Mouse (Mus musculus): Measurements from ENCODE around the gene Tprg. TPM values are rescaled to one million over a fixed set of nuclear protein-coding genes. Genes with fewer than 3 reads are reported as not detected.

Tprg gene
- polyA plus RNA-seq, 1 experiment from 2014 or later: not detected

DNA sequence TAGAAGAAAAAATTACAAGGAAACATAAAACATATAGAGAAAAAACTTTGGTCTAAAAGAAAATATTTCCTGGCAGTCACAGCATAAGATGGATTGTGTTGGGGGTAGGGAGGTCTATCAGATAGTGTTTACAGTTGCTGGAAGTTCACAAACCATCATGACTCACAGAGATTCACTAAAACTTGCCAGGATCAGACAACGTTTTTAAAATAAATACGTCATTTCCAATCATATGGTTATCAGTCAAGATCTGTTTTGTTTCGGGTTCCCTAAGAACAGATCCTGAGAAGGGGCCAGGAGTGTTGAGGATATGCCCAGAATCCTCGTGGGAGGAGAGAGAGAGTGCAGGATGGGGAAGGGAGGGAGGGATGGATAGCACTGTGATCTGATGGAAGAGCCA is 18.3 kb upstream of the Tprg start:
- Histone ChIP-seq H3K4me1 (no peaks in the 10 kb centered on the region), H3K27ac (no peak overlapping the region), H3K27me3 (peaks cover 20% of the 10 kb centered on the region), H3K9ac (no peak overlapping the region), H3K4me2 (no peak overlapping the region), H3K4me3 (replicated peaks) (no peak overlapping the region), H3K9me3 (replicated peaks) (no peaks in the 10 kb centered on the region), H3K36me3 (no peaks in the 10 kb centered on the region)
- no peak for ATAC-seq (replicated peaks; ENCODE audit: low FRiP score)
- WGBS: 49% methylated on average over 4 of the region's 4 CpGs

DNA sequence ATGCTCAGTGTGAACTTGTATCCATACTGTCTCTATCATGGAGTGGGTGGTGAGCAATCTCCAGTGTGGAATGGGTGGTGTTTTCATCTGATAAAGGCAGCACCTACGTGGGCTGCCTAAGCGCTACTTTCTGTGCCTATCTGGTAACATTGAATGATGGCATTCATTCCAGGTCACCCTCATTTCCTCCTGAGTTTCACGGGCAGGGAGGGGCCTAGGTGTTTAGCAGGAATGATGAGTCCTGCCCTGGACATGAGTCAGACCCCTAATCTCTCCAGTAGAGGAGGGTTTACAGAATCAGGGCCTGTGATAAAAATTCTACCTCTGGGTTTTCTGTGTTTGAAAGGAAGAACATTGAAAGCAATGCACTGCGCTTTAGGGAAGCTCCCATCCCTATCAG is 4.1 kb upstream of the Tprg start:
- no peaks in the 10 kb centered on the region for H3K9me3 ChIP-seq (replicated peaks)
- no peak for ATAC-seq (replicated peaks; ENCODE audit: low FRiP score)
- H3K4me3 ChIP-seq (replicated peaks): no peak overlapping the region
- H3K4me1 ChIP-seq: no peaks in the 10 kb centered on the region
- H3K4me2 ChIP-seq: no peak overlapping the region
- no peak overlapping the region for H3K27ac ChIP-seq
- no peaks in the 10 kb centered on the region for H3K36me3 ChIP-seq
- WGBS: 80% methylated on average over 4 of the region's 4 CpGs
- no peaks in the 10 kb centered on the region for H3K27me3 ChIP-seq
- no peak overlapping the region for H3K9ac ChIP-seq

DNA sequence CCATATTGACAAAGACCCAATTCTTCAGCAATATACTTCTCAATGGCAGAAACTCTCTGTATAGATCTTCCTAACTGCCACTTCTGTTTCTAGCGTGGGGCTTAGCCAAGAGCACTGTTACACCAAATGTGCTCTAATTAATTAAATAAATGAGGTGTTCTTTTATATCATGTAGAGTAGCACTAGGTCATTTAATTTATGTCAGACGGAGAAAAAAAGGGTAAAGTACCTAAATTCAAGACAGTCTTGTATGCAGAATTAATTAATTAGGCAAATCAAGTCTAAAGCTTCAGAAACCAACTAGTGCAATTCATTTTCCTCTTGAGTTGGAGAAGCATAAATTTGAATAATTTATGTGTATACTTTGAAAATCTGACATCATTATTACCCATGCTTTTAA is 7.1 kb downstream of the Tprg start:
- 0 out of 2 replicates have a peak, but pooled peaks cover 4% of the 10 kb centered on the region for H3K4me1 ChIP-seq
- 80% methylated on average over 2 of the region's 2 CpGs for WGBS
- ATAC-seq (replicated peaks; ENCODE audit: low FRiP score): no peak

DNA sequence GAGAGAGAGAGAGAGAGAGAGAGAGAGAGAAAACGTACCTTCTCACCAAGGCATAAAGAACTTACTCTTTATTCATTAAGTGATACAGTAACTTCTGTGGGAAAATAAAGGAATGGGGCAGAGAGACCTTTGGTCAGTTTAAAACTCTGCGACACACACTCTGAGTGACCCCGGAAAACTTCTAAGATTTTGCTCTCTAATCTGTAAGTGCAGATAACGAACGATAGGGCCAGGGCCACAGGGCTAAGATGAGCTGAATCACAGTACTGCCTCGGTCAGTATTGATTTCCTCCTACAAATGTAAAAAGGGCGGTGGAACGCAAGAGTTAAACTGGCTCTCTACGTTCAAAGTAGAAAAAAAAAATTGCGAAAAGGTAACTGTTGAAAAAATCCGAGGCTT is 8.9 kb downstream of the Tprg start:
- no peaks in the 10 kb centered on the region for H3K36me3 ChIP-seq
- 0 out of 2 replicates have a peak, but pooled peaks cover 4% of the 10 kb centered on the region for H3K4me1 ChIP-seq
- no peak overlapping the region for H3K27ac ChIP-seq
- H3K27me3 ChIP-seq: no peaks in the 10 kb centered on the region
- H3K4me2 ChIP-seq: no peak overlapping the region
- WGBS: 88% methylated on average over 11 of the region's 11 CpGs
- ATAC-seq (replicated peaks; ENCODE audit: low FRiP score): no peak
- no peak overlapping the region for H3K9ac ChIP-seq
- no peak overlapping the region for H3K4me3 ChIP-seq (replicated peaks)
- H3K9me3 ChIP-seq (replicated peaks): no peaks in the 10 kb centered on the region

More for the DNA sequence above, 7.1 kb downstream of the Tprg start:
- Histone ChIP-seq H3K9ac (no peak overlapping the region), H3K4me3 (replicated peaks) (no peak overlapping the region), H3K27ac (no peak overlapping the region), H3K36me3 (no peaks in the 10 kb centered on the region), H3K27me3 (no peaks in the 10 kb centered on the region), H3K4me2 (no peak overlapping the region), H3K9me3 (replicated peaks) (no peaks in the 10 kb centered on the region)

GRCm38 (mm10) chr16:25296746-25297145 is 10.1 kb downstream of the Tprg start:
- Histone ChIP-seq H3K9ac (no peak overlapping the region), H3K9me3 (replicated peaks) (no peaks in the 10 kb centered on the region), H3K27ac (no peak overlapping the region), H3K27me3 (no peaks in the 10 kb centered on the region), H3K4me1 (0 out of 2 replicates have a peak, but pooled peaks cover 4% of the 10 kb centered on the region), H3K4me2 (no peak overlapping the region), H3K36me3 (no peaks in the 10 kb centered on the region), H3K4me3 (replicated peaks) (no peak overlapping the region)
- ATAC-seq (replicated peaks; ENCODE audit: low FRiP score): no peak
- WGBS: 83% methylated on average over 5 of the region's 5 CpGs

GRCm38 (mm10) chr16:25298204-25298603 is 11.6 kb downstream of the Tprg start:
- Histone ChIP-seq H3K27me3 (no peaks in the 10 kb centered on the region), H3K27ac (no peak overlapping the region), H3K36me3 (no peaks in the 10 kb centered on the region), H3K9me3 (replicated peaks) (no peaks in the 10 kb centered on the region), H3K4me2 (no peak overlapping the region), H3K4me1 (0 out of 2 replicates have a peak, but pooled peaks cover 4% of the 10 kb centered on the region), H3K4me3 (replicated peaks) (no peak overlapping the region), H3K9ac (no peak overlapping the region)
- 68% methylated on average over 1 of the region's 1 CpGs for WGBS
- ATAC-seq (replicated peaks; ENCODE audit: low FRiP score): no peak

DNA sequence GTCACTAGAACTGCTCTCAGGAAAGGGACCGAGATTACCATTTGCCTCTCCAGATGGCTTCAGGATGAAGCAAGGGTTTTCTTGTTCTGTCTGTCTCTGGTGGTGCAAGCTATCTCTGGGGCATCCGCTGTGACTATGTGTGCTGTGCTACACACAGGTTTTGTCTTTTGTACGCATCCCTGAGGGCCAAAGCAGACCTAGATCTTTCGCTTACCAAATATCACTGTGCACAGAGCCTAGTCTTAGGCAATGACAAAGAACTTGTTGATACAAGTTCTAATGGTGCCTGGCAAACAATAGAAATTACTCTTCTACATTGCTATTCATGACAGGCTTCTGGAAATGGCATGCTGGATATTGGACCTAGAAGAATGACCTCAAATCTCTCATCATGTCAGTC is 16.0 kb downstream of the Tprg start:
- H3K27me3 ChIP-seq: no peaks in the 10 kb centered on the region
- WGBS: 93% methylated on average over 4 of the region's 4 CpGs
- no peak overlapping the region for H3K4me3 ChIP-seq (replicated peaks)
- no peak overlapping the region for H3K9ac ChIP-seq
- 0 out of 2 replicates have a peak, but pooled peaks cover 4% of the 10 kb centered on the region for H3K4me1 ChIP-seq
- no peaks in the 10 kb centered on the region for H3K36me3 ChIP-seq
- no peak overlapping the region for H3K4me2 ChIP-seq
- H3K27ac ChIP-seq: no peak overlapping the region
- H3K9me3 ChIP-seq (replicated peaks): no peaks in the 10 kb centered on the region
- no peak for ATAC-seq (replicated peaks; ENCODE audit: low FRiP score)

DNA sequence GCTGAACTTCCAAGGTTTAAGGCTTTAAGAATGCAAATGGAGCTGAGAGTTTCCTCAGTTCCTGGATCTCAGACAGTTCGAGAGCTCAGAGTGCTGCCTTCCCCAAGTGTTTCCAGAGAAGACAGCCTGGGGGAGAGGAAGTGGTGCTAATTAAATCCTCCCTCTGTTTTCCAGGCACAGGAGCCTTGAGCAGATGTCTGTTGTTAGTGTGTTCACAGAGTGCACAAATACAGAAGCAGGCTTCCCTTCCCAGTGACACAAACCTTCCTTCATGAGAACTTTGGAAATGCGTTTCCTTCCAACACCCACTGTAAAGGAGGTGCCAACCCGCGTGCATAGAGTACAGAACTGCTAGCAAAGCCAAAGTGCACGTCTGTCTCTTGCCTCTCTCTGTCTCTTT is 27.4 kb downstream of the Tprg start:
- Histone ChIP-seq H3K4me2 (no peak overlapping the region), H3K27ac (no peak overlapping the region), H3K36me3 (no peaks in the 10 kb centered on the region), H3K4me1 (no peaks in the 10 kb centered on the region), H3K9me3 (replicated peaks) (no peaks in the 10 kb centered on the region), H3K27me3 (no peaks in the 10 kb centered on the region), H3K4me3 (replicated peaks) (no peak overlapping the region), H3K9ac (no peak overlapping the region)
- 82% methylated on average over 5 of the region's 5 CpGs for WGBS
- no peak for ATAC-seq (replicated peaks; ENCODE audit: low FRiP score)

- WGBS: 55% methylated on average over 3 of the region's 3 CpGs
- H3K27me3 ChIP-seq: no peaks in the 10 kb centered on the region
- H3K9ac ChIP-seq: no peak overlapping the region
- H3K36me3 ChIP-seq: no peaks in the 10 kb centered on the region
- ATAC-seq (replicated peaks; ENCODE audit: low FRiP score): no peak
- no peaks in the 10 kb centered on the region for H3K4me1 ChIP-seq
- H3K4me3 ChIP-seq (replicated peaks): no peak overlapping the region
- H3K4me2 ChIP-seq: no peak overlapping the region
- H3K9me3 ChIP-seq (replicated peaks): no peaks in the 10 kb centered on the region
- no peak overlapping the region for H3K27ac ChIP-seq
Measured at GRCm38 (mm10) chr16:25315090-25315489, 28.5 kb downstream of the Tprg start.

DNA sequence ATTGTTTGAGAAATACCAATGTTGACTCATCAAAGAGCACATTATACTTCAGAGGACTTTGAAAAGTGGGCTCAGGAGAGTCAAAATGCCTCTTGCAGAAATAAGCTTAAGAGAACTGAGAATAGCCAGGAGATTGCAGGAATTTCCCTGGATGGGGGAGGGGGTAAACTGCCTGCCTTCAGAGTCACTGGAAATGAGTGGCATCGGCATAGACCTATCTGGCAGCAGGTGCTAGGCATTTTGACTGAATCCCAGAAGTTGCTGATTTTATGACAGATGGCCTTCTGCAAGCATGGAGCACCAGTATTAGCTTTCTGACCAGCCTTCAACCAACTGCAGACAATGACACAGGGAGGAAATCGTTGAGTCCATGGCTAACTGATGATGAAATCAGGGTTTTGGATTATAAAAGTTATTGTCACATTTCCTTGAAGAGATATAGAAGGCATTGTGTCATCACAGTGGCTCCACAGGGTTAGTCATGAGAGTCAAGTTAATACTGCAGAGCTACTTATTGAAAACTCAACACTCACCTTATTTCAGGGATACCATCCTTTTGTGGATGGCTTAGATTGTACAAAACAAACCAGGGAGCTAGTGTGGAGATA is 39.1 kb downstream of the Tprg start:
- Histone ChIP-seq H3K9ac (no peak overlapping the region), H3K27me3 (no peaks in the 10 kb centered on the region), H3K27ac (no peak overlapping the region), H3K9me3 (replicated peaks) (no peaks in the 10 kb centered on the region), H3K4me2 (no peak overlapping the region), H3K4me3 (replicated peaks) (no peak overlapping the region), H3K4me1 (no peaks in the 10 kb centered on the region), H3K36me3 (no peaks in the 10 kb centered on the region)
- 82% methylated on average over 2 of the region's 2 CpGs for WGBS
- no peak for ATAC-seq (replicated peaks; ENCODE audit: low FRiP score)

DNA sequence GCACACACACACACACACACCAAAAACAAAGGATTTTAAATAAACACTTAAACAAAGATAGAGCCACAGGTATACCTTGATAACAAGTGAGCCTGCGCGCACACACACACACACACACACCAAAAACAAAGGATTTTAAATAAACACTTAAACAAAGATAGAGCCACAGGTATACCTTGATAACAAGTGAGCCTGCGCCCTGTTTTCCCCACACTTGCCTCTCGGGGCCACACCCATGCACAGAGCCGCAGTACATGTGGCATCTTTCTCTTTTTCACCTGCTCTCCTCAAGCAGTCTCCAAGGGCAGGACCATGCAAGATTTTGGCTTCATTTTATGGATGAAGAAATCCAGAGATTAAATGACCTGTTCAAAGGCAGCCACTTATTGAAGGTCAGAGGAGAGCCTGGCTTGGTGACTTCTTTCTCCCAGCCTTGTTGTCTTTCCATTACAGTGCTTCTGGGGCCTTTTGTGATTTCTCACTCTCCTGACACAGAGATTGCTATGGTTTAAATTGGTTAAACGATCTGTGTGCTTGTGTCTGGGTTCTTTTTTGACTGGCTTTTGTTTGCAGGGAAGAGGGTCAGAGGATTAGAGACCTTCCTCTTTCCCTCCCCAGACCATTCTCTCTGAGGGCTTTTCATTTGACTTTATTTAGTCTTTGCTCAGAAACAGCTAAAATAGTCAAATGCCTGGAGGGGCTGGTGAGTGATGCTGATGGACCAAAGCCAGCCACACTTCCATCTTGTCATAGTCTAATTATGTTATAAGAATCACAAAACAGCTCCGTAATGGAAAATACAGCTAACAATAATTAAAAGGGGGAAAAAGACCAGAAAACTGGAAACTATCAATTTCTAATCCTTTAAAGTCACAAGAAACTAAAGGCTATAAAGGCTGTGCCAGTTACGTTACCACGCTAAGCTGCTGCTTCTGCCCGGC is 46.9 kb downstream of the Tprg start:
- Histone ChIP-seq H3K9ac (no peak overlapping the region), H3K4me1 (peaks cover 11% of the 10 kb centered on the region; the same call in 1 of the 2 replicates), H3K4me3 (replicated peaks) (no peak overlapping the region), H3K4me2 (no peak overlapping the region), H3K36me3 (no peaks in the 10 kb centered on the region), H3K27ac (peak overlapping the region; percentile 45; the same call in 1 of the 2 replicates), H3K27me3 (no peaks in the 10 kb centered on the region), H3K9me3 (replicated peaks) (no peaks in the 10 kb centered on the region)
- 74% methylated on average over 10 of the region's 10 CpGs for WGBS
- peak; percentile 81 for ATAC-seq (replicated peaks; ENCODE audit: low FRiP score)

GRCm38 (mm10) chr16:25335058-25335703 is 48.6 kb downstream of the Tprg start:
- no peak overlapping the region for H3K4me2 ChIP-seq
- 26% methylated on average over 4 of the region's 4 CpGs for WGBS
- H3K36me3 ChIP-seq: no peaks in the 10 kb centered on the region

More at GRCm38 (mm10) chr16:25335058-25335703, 48.6 kb downstream of the Tprg start:
- Histone ChIP-seq H3K4me3 (replicated peaks) (no peak overlapping the region), H3K27ac (no peak overlapping the region), H3K4me1 (peaks cover 11% of the 10 kb centered on the region; the same call in 1 of the 2 replicates), H3K27me3 (no peaks in the 10 kb centered on the region), H3K9ac (no peak overlapping the region), H3K9me3 (replicated peaks) (no peaks in the 10 kb centered on the region)
- ATAC-seq (replicated peaks; ENCODE audit: low FRiP score): peak; percentile 85
